Mouse (Mus musculus): ENCODE measurements at regions not wholly inside any gene's neighbourhood (a gene's known extent, or its start where the extent isn't known, plus 50 kb on each side); places are given as distances from the start of the nearest gene placed in this dataset.

GRCm38 (mm10) chr13:97705926-97706325, 54.5 kb downstream of the Gm10260 start:
- DNase-seq (ENCODE audit: low spot score): no peak

- DNase-seq (ENCODE audit: low spot score): no peak
These were observed 55.9 kb downstream of the Gm10260 start for GRCm38 (mm10) chr13:97704541-97704940.

GRCm38 (mm10) chr13:97698967-97699366, 61.5 kb downstream of the Gm10260 start:
- no peak for DNase-seq (ENCODE audit: low spot score)

GRCm38 (mm10) chr13:97698317-97698716, 62.1 kb downstream of the Gm10260 start:
- no peak for DNase-seq (ENCODE audit: low spot score)

- DNase-seq (ENCODE audit: low spot score): no peak
These were observed 63.2 kb downstream of the Gm10260 start for GRCm38 (mm10) chr13:97697262-97697661.

- no peak for DNase-seq (ENCODE audit: low spot score)
These were observed 65.4 kb downstream of the Gm10260 start for GRCm38 (mm10) chr13:97695022-97695421.

- DNase-seq (ENCODE audit: low spot score): no peak
These were observed 66.0 kb downstream of the Gm10260 start for GRCm38 (mm10) chr13:97694356-97694990.

- DNase-seq (ENCODE audit: low spot score): no peak
These were observed 72.0 kb downstream of the Gm10260 start for GRCm38 (mm10) chr13:97688310-97688886.

GRCm38 (mm10) chr13:97683836-97684235, 76.6 kb downstream of the Gm10260 start:
- no peak for DNase-seq (ENCODE audit: low spot score)

GRCm38 (mm10) chr13:97681228-97681987, 79.0 kb downstream of the Gm10260 start:
- DNase-seq (ENCODE audit: low spot score): peak; percentile 37

- DNase-seq (ENCODE audit: low spot score): no peak
These were observed 80.0 kb downstream of the Gm10260 start for GRCm38 (mm10) chr13:97680283-97680896.

GRCm38 (mm10) chr13:97678991-97679390, 81.4 kb downstream of the Gm10260 start:
- DNase-seq (ENCODE audit: low spot score): no peak

GRCm38 (mm10) chr13:97676536-97677048, 83.8 kb downstream of the Gm10260 start:
- no peak for DNase-seq (ENCODE audit: low spot score)

GRCm38 (mm10) chr13:97673107-97673506, 87.3 kb downstream of the Gm10260 start:
- no peak for DNase-seq (ENCODE audit: low spot score)

GRCm38 (mm10) chr13:97672038-97672675, 88.3 kb downstream of the Gm10260 start:
- peak; percentile 48 for DNase-seq (ENCODE audit: low spot score)

- DNase-seq (ENCODE audit: low spot score): no peak
These were observed 91.1 kb downstream of the Gm10260 start for GRCm38 (mm10) chr13:97669366-97669765.

GRCm38 (mm10) chr13:97668910-97669309, 91.5 kb downstream of the Gm10260 start:
- no peak for DNase-seq (ENCODE audit: low spot score)

- no peak for DNase-seq (ENCODE audit: low spot score)
These were observed 93.1 kb downstream of the Gm10260 start for GRCm38 (mm10) chr13:97667313-97667712.

GRCm38 (mm10) chr13:97666761-97667160, 93.7 kb downstream of the Gm10260 start:
- no peak for DNase-seq (ENCODE audit: low spot score)

GRCm38 (mm10) chr13:97665226-97665625, 95.2 kb downstream of the Gm10260 start:
- DNase-seq (ENCODE audit: low spot score): no peak

GRCm38 (mm10) chr13:97662741-97663140, 97.7 kb downstream of the Gm10260 start:
- no peak for DNase-seq (ENCODE audit: low spot score)
